Mouse (Mus musculus) left cerebral cortex, postnatal 14 days (tissue): ENCODE data around the gene Vmn2r12. TPM values are rescaled to one million over a fixed set of nuclear protein-coding genes. Genes with fewer than 3 reads are reported as not detected.
"Not testable (repeated sequence)": the region's sequence is repeated elsewhere in the genome, so short reads cannot be mapped to it uniquely, and the experiment has no call there.

ENCODE experiments used
- DNase-seq, 2 experiments: peaks; one replicate each; pipeline ENCODE4 v3.0.0; 2021 to 2022; ENCODE audit warnings: low spot score in 2 of 2, mixed read lengths in 1 of 2
- intact Hi-C: fragments of 180-260 bp; cut with DNase I; formaldehyde crosslinking; loops from one replicate; pipeline ENCODE4 v1.15.1; 2025
- long read RNA-seq, 2 experiments: library from polyadenylated mRNA; stranded (forward); transcript quantifications; one replicate each; pipeline ENCODE4 v2.0.0; 2021
- total RNA-seq, 2 experiments: library from RNA; stranded (reverse); gene quantifications; 2 replicates each; pipeline ENCODE4 v1.2.3; 2021

Vmn2r12 gene
- total RNA-seq = not detected
- long read RNA-seq, experiment 1 = 0 reads
- long read RNA-seq, experiment 2 = 0 reads

- intact Hi-C loops, DNase-seq: not testable (repeated sequence)
These were observed at the start of gene Vmn2r12 for GRCm38 (mm10) chr5:109097850-109098249. TSS of gene Vmn2r12 (minus strand) at chr5:109097950.

GRCm38 (mm10) chr5:109139546-109139945 lies 41.8 kb upstream of the Vmn2r12 start:
- intact Hi-C loops = no loop called here

DNA sequence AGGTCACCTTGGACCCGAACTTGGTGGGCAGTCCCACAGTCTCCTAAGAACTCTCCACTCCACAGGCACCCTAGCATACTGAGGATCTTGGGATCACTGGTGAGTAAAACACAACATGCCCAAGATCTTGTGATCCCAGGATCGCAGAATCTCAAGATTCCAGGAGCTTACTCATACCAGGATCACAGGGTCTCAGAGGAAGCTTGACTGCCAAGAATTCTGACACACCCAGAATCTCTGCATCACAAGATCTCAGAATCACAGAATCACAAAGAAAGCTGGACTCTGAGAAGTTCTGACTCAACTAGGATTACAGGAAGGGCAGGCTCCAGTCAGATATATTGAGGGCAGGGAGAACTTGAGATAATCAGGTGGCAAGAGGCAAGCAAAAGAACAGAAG lies 39.0 kb upstream of the Vmn2r12 start:
- intact Hi-C loops = no loop called here

More at GRCm38 (mm10) chr5:109139546-109139945, 41.8 kb upstream of the Vmn2r12 start:
- no peak for DNase-seq

DNA sequence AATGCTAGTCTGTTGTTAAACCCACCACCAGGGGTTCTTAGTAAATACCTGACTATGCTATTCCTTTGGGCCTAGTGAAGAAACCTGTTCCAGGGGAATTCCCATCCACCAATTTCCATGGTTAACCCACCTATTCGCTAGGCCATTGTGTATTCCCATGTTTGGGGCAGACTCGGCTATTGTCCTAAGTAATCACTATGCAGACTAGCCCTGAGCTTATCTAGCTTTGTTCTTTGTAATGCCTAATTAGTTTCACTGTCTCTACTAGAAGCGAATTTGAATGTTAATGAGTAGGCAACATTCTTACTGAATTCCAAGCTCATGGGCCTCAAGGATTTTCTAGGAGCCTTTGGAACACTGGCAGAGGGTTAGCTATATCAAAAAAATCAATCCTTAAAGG lies 1.3 kb downstream of the Vmn2r12 start:
- DNase-seq, intact Hi-C loops: not testable (repeated sequence)

More for the DNA sequence above, 39.0 kb upstream of the Vmn2r12 start:
- no peak for DNase-seq

DNA sequence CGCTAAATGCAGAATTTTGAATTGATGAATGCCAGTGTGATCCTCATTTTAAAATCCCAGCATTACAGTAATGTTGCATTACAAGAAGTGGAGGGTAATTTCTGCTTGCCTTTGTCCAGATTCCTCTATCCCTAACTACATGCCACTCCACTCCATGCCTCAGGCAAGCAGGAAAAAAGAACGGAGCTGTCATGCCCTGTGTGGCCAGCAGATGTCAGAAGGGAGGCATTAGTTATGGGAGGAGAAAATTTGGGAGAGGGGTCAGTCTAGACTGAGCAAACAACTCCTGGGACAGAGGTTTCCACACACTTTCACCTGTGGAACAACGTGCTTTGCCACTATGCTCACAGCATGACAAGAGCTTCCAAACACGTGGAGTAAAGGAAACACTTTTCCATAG lies 25.7 kb downstream of the Vmn2r12 start:
- intact Hi-C loops = not testable (repeated sequence)

GRCm38 (mm10) chr5:109059469-109059868 lies 38.3 kb downstream of the Vmn2r12 start, which contains the start of gene Vmn2r11:
TSS of gene Vmn2r11 (minus strand) at chr5:109059569.
- intact Hi-C loops, DNase-seq: not testable (repeated sequence)

More for the DNA sequence above, 25.7 kb downstream of the Vmn2r12 start:
- not testable (repeated sequence) for DNase-seq

GRCm38 (mm10) chr5:109055286-109055685 lies 42.5 kb downstream of the Vmn2r12 start:
- no peak for DNase-seq
- intact Hi-C loops = no loop called here

Other genes with a start within 250 kb of the Vmn2r12 start
- gene Vmn2r9, start 245.3 kb downstream of the Vmn2r12 start, total RNA-seq = not detected
- not detected for gene Vmn2r10, start 91.4 kb downstream of the Vmn2r12 start, total RNA-seq
- gene Vmn2r11, start 38.4 kb downstream of the Vmn2r12 start, total RNA-seq = not detected
- not detected for gene Vmn2r13, start 94.2 kb upstream of the Vmn2r12 start, total RNA-seq
- gene Vmn2r14, start 126.8 kb upstream of the Vmn2r12 start, total RNA-seq = not detected
- not detected for gene Vmn2r15, start 199.7 kb upstream of the Vmn2r12 start, total RNA-seq
- not detected for gene Vmn2r16, start 232.2 kb upstream of the Vmn2r12 start, total RNA-seq